Mouse (Mus musculus) heart, adult 2 months (tissue): Measurements from ENCODE around the gene Ascl1. TPM values are rescaled to one million over a fixed set of nuclear protein-coding genes. Genes with fewer than 3 reads are reported as not detected.

Source experiments
- DNase-seq, 2 experiments: peaks; one replicate each; pipeline ENCODE4 v3.0.0; 2021
- H3K27ac ChIP-seq: fragments of 200-600 bp; 2 replicates; pipeline ENCODE4 v1.8.1; 2022
- H3K27me3 ChIP-seq: fragments of 200-500 bp; 2 replicates; pipeline ENCODE4 v1.6.1; 2012; ENCODE audit warnings: mild to moderate bottlenecking, low read length, inconsistent platforms, mixed read lengths; ENCODE audit not compliant: control insufficient read depth, insufficient read depth
- H3K36me3 ChIP-seq: fragments of 200-500 bp; 2 replicates; pipeline ENCODE4 v1.6.1; 2012; ENCODE audit warnings: low read length, inconsistent platforms; ENCODE audit not compliant: control insufficient read depth, insufficient read depth
- H3K4me1 ChIP-seq: fragments of 200-500 bp; 2 replicates; pipeline ENCODE4 v1.6.1; 2011; ENCODE audit warnings: low read length; ENCODE audit not compliant: control insufficient read depth, insufficient read depth
- H3K4me3 ChIP-seq: fragments of 200-600 bp; 2 replicates; pipeline ENCODE4 v1.8.1; 2022
- H3K79me2 ChIP-seq: fragments of 200-500 bp; replicated peaks from 2 replicates; pipeline ENCODE4 v1.6.1; 2012; ENCODE audit warnings: mild to moderate bottlenecking, inconsistent platforms, low read length, moderate library complexity, mixed read lengths; ENCODE audit not compliant: control insufficient read depth, insufficient read depth
- H3K9ac ChIP-seq: fragments of 200-500 bp; 2 replicates; pipeline ENCODE4 v1.6.1; 2012; ENCODE audit warnings: low read depth, mild to moderate bottlenecking, control low read depth, inconsistent platforms, low read length, mixed read lengths
- CTCF ChIP-seq: fragments of 200-600 bp; IDR thresholded peaks from 2 replicates; pipeline ENCODE4 v1.8.1; 2022; ENCODE audit warnings: antibody characterized with exemption, mild to moderate bottlenecking, moderate library complexity
- EP300 ChIP-seq: fragments of 200-500 bp; IDR thresholded peaks from 2 replicates; pipeline ENCODE4 v1.6.1; 2011; ENCODE audit warnings: low read depth, low read length, control low read depth; ENCODE audit not compliant: insufficient read depth
- POLR2A ChIP-seq: fragments of 200-500 bp; IDR thresholded peaks from 2 replicates; pipeline ENCODE4 v1.6.1; 2011; ENCODE audit warnings: mild to moderate bottlenecking, low read depth, low read length, control low read depth; ENCODE audit not compliant: insufficient read depth
- WGBS: fragments of 180-500 bp; shearing (Covaris S2); methylation state at CpG from one replicate; pipeline ENCODE4 v1.1.7; 2018; 5-methylcytosine and 5-hydroxymethylcytosine counted together
- intact Hi-C: fragments of 180-260 bp; cut with DNase I; formaldehyde crosslinking; loops from one replicate; pipeline ENCODE4 v1.15.1; 2025
- polyA plus RNA-seq: library from polyadenylated mRNA; depleted of rRNA; stranded (reverse); fragments of >200 nt; gene quantifications from 2 replicates; pipeline ENCODE4 v1.2.3, GENCODE M21; 2012; rRNA removed
- total RNA-seq, 2 experiments: library from RNA; stranded (reverse); gene quantifications; 2 replicates each; pipeline ENCODE4 v1.2.3; 2021

Gene Ascl1
- total and polyA plus RNA-seq, 3 experiments, result 0.06 to 0.10 TPM; not detected in 1

- 32% methylated on average over 13 of the region's 13 CpGs for WGBS
- Histone ChIP-seq H3K4me1 (no peaks in the 10 kb centered on the region), H3K79me2 (no peaks in the 10 kb centered on the region), H3K4me3 (no peak overlapping the region), H3K27ac (no peak overlapping the region), H3K36me3 (no peaks in the 10 kb centered on the region), H3K27me3 (0 out of 2 replicates have a peak, but pooled peaks cover 1% of the 10 kb centered on the region), H3K9ac (no peak overlapping the region)
- intact Hi-C loops, result no loop called here
- DNase-seq, result no peak
- no peak for TF ChIP-seq POLR2A
- TF ChIP-seq EP300, result no peak
- no peak for TF ChIP-seq CTCF
These were observed 46.4 kb downstream of the Ascl1 start for GRCm38 (mm10) chr10:87446829-87447753.

GRCm38 (mm10) chr10:87446139-87446828 lies 47.2 kb downstream of the Ascl1 start:
- H3K4me1 ChIP-seq, result no peaks in the 10 kb centered on the region
- no peak for DNase-seq
- no peak overlapping the region for H3K27ac ChIP-seq
- no peak for TF ChIP-seq POLR2A
- no peak for TF ChIP-seq EP300
- no peak for TF ChIP-seq CTCF
- H3K4me3 ChIP-seq, result no peak overlapping the region
- H3K36me3 ChIP-seq, result no peaks in the 10 kb centered on the region
- 0 out of 2 replicates have a peak, but pooled peaks cover 1% of the 10 kb centered on the region for H3K27me3 ChIP-seq
- no peaks in the 10 kb centered on the region for H3K79me2 ChIP-seq
- no peak overlapping the region for H3K9ac ChIP-seq
- 61% methylated on average over 2 of the region's 2 CpGs for WGBS
- intact Hi-C loops, result no loop called here

Other genes starting within 250 kb of the Ascl1 start
- gene Pah, start 28.1 kb upstream of the Ascl1 start, total RNA-seq, result 10 to 100 TPM; 11.2 to 12.0 TPM
- 0.14 and 0.56 TPM in 2 replicates for gene Pah, start 28.1 kb upstream of the Ascl1 start, polyA plus RNA-seq